Mouse (Mus musculus): ENCODE data around the gene Armh2. TPM values are rescaled to one million over a fixed set of nuclear protein-coding genes. Genes with fewer than 3 reads are reported as not detected.

Gene Armh2
- polyA plus RNA-seq, 1 experiment from 2014 or later, result not detected

Other genes starting within 250 kb of the Armh2 start
- gene Ripor2, start 159.0 kb upstream of the Armh2 start, polyA plus RNA-seq (2016; fragmentation: Nextera tagmentation; extraction: Ambion mirVana), result 5.2 and 6.8 TPM in 2 replicates
- 126 and 136 TPM in 2 replicates for gene Gmnn, start 20.7 kb downstream of the Armh2 start, polyA plus RNA-seq (2016; fragmentation: Nextera tagmentation; extraction: Ambion mirVana)
- gene BC005537, start 60.4 kb downstream of the Armh2 start, polyA plus RNA-seq (2016; fragmentation: Nextera tagmentation; extraction: Ambion mirVana), result 8.0 and 10.4 TPM in 2 replicates
- 116 and 174 TPM in 2 replicates for gene Acot13, start 90.3 kb downstream of the Armh2 start, polyA plus RNA-seq (2016; fragmentation: Nextera tagmentation; extraction: Ambion mirVana)
- gene Tdp2, start 90.4 kb downstream of the Armh2 start, polyA plus RNA-seq (2016; fragmentation: Nextera tagmentation; extraction: Ambion mirVana), result 39.7 and 57.2 TPM in 2 replicates
- gene D130043K22Rik, start 103.9 kb downstream of the Armh2 start, polyA plus RNA-seq (2016; fragmentation: Nextera tagmentation; extraction: Ambion mirVana), result 0.14 and 0.15 TPM in 2 replicates
- gene Aldh5a1, start 196.4 kb downstream of the Armh2 start, polyA plus RNA-seq (2016; fragmentation: Nextera tagmentation; extraction: Ambion mirVana), result 4.5 and 7.1 TPM in 2 replicates
- gene Gpld1, start 201.9 kb downstream of the Armh2 start, polyA plus RNA-seq (2016; fragmentation: Nextera tagmentation; extraction: Ambion mirVana), result 0.11 and 0.33 TPM in 2 replicates